Mouse (Mus musculus) liver, postnatal 0 days (tissue): Measurements from ENCODE around the gene Prrt2. TPM values are rescaled to one million over a fixed set of nuclear protein-coding genes. Genes with fewer than 3 reads are reported as not detected.

Experiments
- ATAC-seq: fragments of 200-750 bp; cut with Nextera tagmentation; 2 replicates; pipeline ENCODE4 v1.8.0; 2017; ENCODE audit warnings: mild to moderate bottlenecking, moderate library complexity
- DNase-seq: peaks from one replicate; pipeline ENCODE4 v3.0.0-alpha.2; 2016
- H3K27ac ChIP-seq: fragments of 300-500 bp; sonication (generic); 2 replicates; pipeline ENCODE4 v1.5.1; 2014; ENCODE audit warnings: antibody characterized with exemption, moderate library complexity, mild to moderate bottlenecking, low read depth
- H3K27me3 ChIP-seq: fragments of 300-500 bp; sonication (generic); 2 replicates; pipeline ENCODE4 v1.6.1; 2014; ENCODE audit warnings: low read length, control low read depth, mixed read lengths; ENCODE audit not compliant: insufficient read depth
- H3K36me3 ChIP-seq: fragments of 300-500 bp; sonication (generic); replicated peaks from 2 replicates; pipeline ENCODE4 v1.6.1; 2014; ENCODE audit warnings: mild to moderate bottlenecking, control low read depth, low read length, moderate library complexity, mixed read lengths; ENCODE audit not compliant: insufficient read depth
- H3K4me1 ChIP-seq: fragments of 300-500 bp; sonication (generic); 2 replicates; pipeline ENCODE4 v1.6.1; 2014; ENCODE audit warnings: antibody characterized with exemption, mild to moderate bottlenecking, control low read depth; ENCODE audit not compliant: insufficient read depth
- H3K4me2 ChIP-seq: fragments of 300-500 bp; sonication (generic); 2 replicates; pipeline ENCODE4 v1.6.1; 2014; ENCODE audit warnings: low read depth, mild to moderate bottlenecking, low read length, moderate library complexity, mixed read lengths
- H3K4me3 ChIP-seq: fragments of 300-500 bp; sonication (generic); 2 replicates; pipeline ENCODE4 v1.5.1; 2014; ENCODE audit warnings: low read depth, low read length
- H3K9ac ChIP-seq: fragments of 300-500 bp; sonication (generic); replicated peaks from 2 replicates; pipeline ENCODE4 v1.6.1; 2014; ENCODE audit warnings: mild to moderate bottlenecking, moderate library complexity
- H3K9me3 ChIP-seq: fragments of 300-500 bp; sonication (generic); 2 replicates; pipeline ENCODE4 v1.6.1; 2016; ENCODE audit warnings: mild to moderate bottlenecking, control low read depth, low read length, mixed read lengths
- CTCF ChIP-seq: sonication (generic); IDR thresholded peaks from 2 replicates; pipeline ENCODE4 v1.5.1; 2016; ENCODE audit warnings: antibody characterized with exemption, low read depth
- EP300 ChIP-seq: IDR thresholded peaks from 2 replicates; pipeline ENCODE4 v1.6.1; 2016; ENCODE audit warnings: antibody characterized with exemption, low read depth, mild to moderate bottlenecking
- WGBS: fragments of 180-500 bp; shearing (Covaris S2); extraction: QIAGEN DNeasy Blood & Tissue Kit; methylation state at CpG from one replicate; pipeline ENCODE4 v1.1.7; 2014; ENCODE audit not compliant: insufficient replicate concordance; 5-methylcytosine and 5-hydroxymethylcytosine counted together
- polyA plus RNA-seq: library from polyadenylated mRNA; unstranded; fragments of >200 nt; fragmentation: Nextera tagmentation; extraction: Ambion mirVana; gene quantifications from 2 replicates; pipeline ENCODE4 v1.2.1, GENCODE M21; 2015

Gene Prrt2
- polyA plus RNA-seq, 1 experiment from 2014 or later: not detected

GRCm38 (mm10) chr7:127013385-127013784, 7.6 kb downstream of the Prrt2 start:
- Histone ChIP-seq H3K4me2 (peak overlapping the region; percentile 84), H3K36me3 (peaks cover 8% of the 10 kb centered on the region; the same call in 1 of the 2 replicates), H3K9ac (peak overlapping the region; percentile 73), H3K4me1 (peaks cover 48% of the 10 kb centered on the region), H3K27ac (no peak overlapping the region), H3K9me3 (no peaks in the 10 kb centered on the region), H3K27me3 (no peaks in the 10 kb centered on the region), H3K4me3 (peak overlapping the region; percentile 70)
- DNase-seq (no peak), ATAC-seq (no peak)
- 88% methylated on average over 6 of the region's 6 CpGs for WGBS
- no peak for TF ChIP-seq CTCF
- TF ChIP-seq EP300: no peak

GRCm38 (mm10) chr7:127012845-127013244, 8.2 kb downstream of the Prrt2 start:
- ATAC-seq (no peak), DNase-seq (no peak)
- no peak for TF ChIP-seq EP300
- no peak for TF ChIP-seq CTCF
- no peaks in the 10 kb centered on the region for H3K27me3 ChIP-seq
- no peak overlapping the region for H3K4me3 ChIP-seq
- H3K4me1 ChIP-seq: peaks cover 52% of the 10 kb centered on the region
- no peak overlapping the region for H3K4me2 ChIP-seq
- H3K9ac ChIP-seq: no peak overlapping the region
- 86% methylated on average over 10 of the region's 10 CpGs for WGBS
- no peaks in the 10 kb centered on the region for H3K9me3 ChIP-seq
- no peak overlapping the region for H3K27ac ChIP-seq
- H3K36me3 ChIP-seq: peaks cover 8% of the 10 kb centered on the region; the same call in 1 of the 2 replicates

GRCm38 (mm10) chr7:127012374-127012773, 8.6 kb downstream of the Prrt2 start:
- no peak overlapping the region for H3K9ac ChIP-seq
- no peak for TF ChIP-seq CTCF
- no peak for TF ChIP-seq EP300
- WGBS: 87% methylated on average over 6 of the region's 6 CpGs
- no peak overlapping the region for H3K4me2 ChIP-seq
- H3K36me3 ChIP-seq: peaks cover 8% of the 10 kb centered on the region; the same call in 1 of the 2 replicates
- H3K9me3 ChIP-seq: no peaks in the 10 kb centered on the region
- H3K4me3 ChIP-seq: no peak overlapping the region
- H3K27me3 ChIP-seq: no peaks in the 10 kb centered on the region
- DNase-seq: no peak
- ATAC-seq: no peak
- peaks cover 51% of the 10 kb centered on the region for H3K4me1 ChIP-seq
- H3K27ac ChIP-seq: no peak overlapping the region

DNA sequence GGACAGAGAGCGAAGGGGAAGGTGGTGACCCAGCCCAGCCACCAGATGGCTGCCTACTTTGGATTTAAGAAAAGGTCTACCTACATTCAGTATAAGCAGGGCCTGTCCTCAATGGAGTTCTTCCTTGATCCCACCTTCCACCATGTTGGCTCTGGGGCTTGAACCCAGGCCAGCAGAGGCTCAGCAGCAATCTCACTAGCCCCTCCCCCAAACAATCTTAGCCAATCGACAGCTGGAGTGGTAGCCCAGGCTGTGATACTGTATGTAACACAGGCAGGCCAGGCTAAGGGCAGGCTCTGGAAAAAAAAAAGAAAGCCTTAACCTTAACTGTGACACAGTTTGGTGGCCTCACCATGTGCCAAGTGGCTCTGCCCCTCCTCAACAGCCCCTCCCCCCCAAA, 9.3 kb downstream of the Prrt2 start:
- no peaks in the 10 kb centered on the region for H3K9me3 ChIP-seq
- peak overlapping the region; percentile 11; the same call in 1 of the 2 replicates for H3K27ac ChIP-seq
- H3K9ac ChIP-seq: no peak overlapping the region
- peaks cover 8% of the 10 kb centered on the region; the same call in 1 of the 2 replicates for H3K36me3 ChIP-seq
- ATAC-seq (no peak), DNase-seq (no peak)
- no peak overlapping the region for H3K4me3 ChIP-seq
- H3K4me2 ChIP-seq: no peak overlapping the region
- H3K4me1 ChIP-seq: peaks cover 51% of the 10 kb centered on the region
- 96% methylated on average over 2 of the region's 2 CpGs for WGBS
- TF ChIP-seq EP300 (no peak), CTCF (no peak)
- no peaks in the 10 kb centered on the region for H3K27me3 ChIP-seq

- peaks cover 51% of the 10 kb centered on the region for H3K4me1 ChIP-seq
- WGBS: 86% methylated on average over 2 of the region's 2 CpGs
- no peak for TF ChIP-seq CTCF
- TF ChIP-seq EP300: no peak
- H3K4me3 ChIP-seq: no peak overlapping the region
- DNase-seq (no peak), ATAC-seq (no peak)
- no peak overlapping the region for H3K9ac ChIP-seq
- H3K4me2 ChIP-seq: no peak overlapping the region
- H3K9me3 ChIP-seq: no peaks in the 10 kb centered on the region
- H3K36me3 ChIP-seq: peaks cover 8% of the 10 kb centered on the region; the same call in 1 of the 2 replicates
- no peaks in the 10 kb centered on the region for H3K27me3 ChIP-seq
- peak overlapping the region; percentile 11; the same call in 1 of the 2 replicates for H3K27ac ChIP-seq
Observed at GRCm38 (mm10) chr7:127011051-127011450, 10.0 kb downstream of the Prrt2 start.

- TF ChIP-seq CTCF (no peak), EP300 (no peak)
- DNase-seq (no peak), ATAC-seq (no peak)
- Histone ChIP-seq H3K4me1 (peaks cover 38% of the 10 kb centered on the region), H3K27ac (peak overlapping the region; percentile 94), H3K4me2 (0 out of 2 replicates have a peak overlapping the region, but pooled peaks have one; percentile 1), H3K27me3 (no peaks in the 10 kb centered on the region), H3K4me3 (no peak overlapping the region), H3K36me3 (peaks cover 4% of the 10 kb centered on the region; the same call in 1 of the 2 replicates), H3K9me3 (no peaks in the 10 kb centered on the region), H3K9ac (peak overlapping the region; percentile 52; the same call in 1 of the 2 replicates)
- WGBS: 77% methylated on average over 17 of the region's 17 CpGs
Observed at GRCm38 (mm10) chr7:127009307-127010085, 11.5 kb downstream of the Prrt2 start.
